Mouse (Mus musculus): ENCODE results near the gene Oas3. TPM values are rescaled to one million over a fixed set of nuclear protein-coding genes. Genes with fewer than 3 reads are reported as not detected.

Oas3 gene
- total RNA-seq, 1 experiment from 2014 or later, result 0.22 TPM

Other genes with a start within 250 kb of the Oas3 start
- 56.5 and 57.5 TPM in 2 replicates for gene Tpcn1, start 189.0 kb downstream of the Oas3 start, total RNA-seq (2021)
- gene Iqcd, start 188.6 kb downstream of the Oas3 start, total RNA-seq (2021), result 0.30 and 0.48 TPM in 2 replicates
- gene Rita1, start 165.1 kb downstream of the Oas3 start, total RNA-seq (2021), result 15.6 and 16.0 TPM in 2 replicates
- gene Ddx54, start 164.9 kb downstream of the Oas3 start, total RNA-seq (2021), result 38.6 and 45.9 TPM in 2 replicates
- 0.63 and 0.98 TPM in 2 replicates for gene Cfap73, start 143.4 kb downstream of the Oas3 start, total RNA-seq (2021)
- gene Rasal1, start 128.8 kb downstream of the Oas3 start, total RNA-seq (2021), result 8.3 and 13.1 TPM in 2 replicates
- 7.3 and 8.0 TPM in 2 replicates for gene Dtx1, start 65.7 kb downstream of the Oas3 start, total RNA-seq (2021)
- 0.08 and 0.30 TPM in 2 replicates for gene Oas2, start 27.8 kb downstream of the Oas3 start, total RNA-seq (2021)
- not detected in 2 replicates for gene Oas1e, start 17.9 kb upstream of the Oas3 start, total RNA-seq (2021)
- 0.89 and 1.8 TPM in 2 replicates for gene Oas1c, start 34.9 kb upstream of the Oas3 start, total RNA-seq (2021)
- not detected in 2 replicates for gene Oas1f, start 69.7 kb upstream of the Oas3 start, total RNA-seq (2021)
- not detected in 2 replicates for gene Oas1h, start 83.8 kb upstream of the Oas3 start, total RNA-seq (2021)
- gene Oas1g, start 110.0 kb upstream of the Oas3 start, total RNA-seq (2021), result not detected in 2 replicates
- gene Oas1a, start 129.9 kb upstream of the Oas3 start, total RNA-seq (2021), result 0.52 and 1.0 TPM in 2 replicates
- not detected in 2 replicates for gene Oas1d, start 136.9 kb upstream of the Oas3 start, total RNA-seq (2021)
- gene Rph3a, start 232.4 kb upstream of the Oas3 start, total RNA-seq (2021), result 2.7 and 3.0 TPM in 2 replicates